Mouse (Mus musculus) embryonic facial prominence, embryonic 11.5 days (tissue): ENCODE measurements around the gene Cul4a. TPM values are rescaled to one million over a fixed set of nuclear protein-coding genes. Genes with fewer than 3 reads are reported as not detected.

ENCODE experiments used
- microRNA counts: library from miRNA; unstranded; fragments of <30 nt; microRNA quantifications from one replicate; lab custom pipeline; 2016
- microRNA-seq: library from miRNA; unstranded; fragments of <30 nt; microRNA quantifications from one replicate; pipeline ENCODE4, GENCODE M21; 2016; ENCODE audit warnings: borderline number of aligned reads
- polyA plus RNA-seq: library from polyadenylated mRNA; unstranded; fragments of >200 nt; fragmentation: Nextera tagmentation; extraction: Ambion mirVana; gene quantifications from 2 replicates; pipeline ENCODE4 v1.2.1, GENCODE M21; 2014

Cul4a gene
- polyA plus RNA-seq, 1 experiment from 2014 or later: 114 TPM

MicroRNAs within 50 kb of the gene (microRNA counts, 519-probe panel; counts per million panel counts)
- 1,611 counts per million, percentile 9 among the panel's probes with 10 or more counts for microRNA mmu-miR-1968 (lab: Ali Mortazavi, UCI)

Small RNA genes within 50 kb of the gene (microRNA-seq; reads per million reads assigned to microRNA genes)
- 15.1 reads per million, percentile 16 among the genes with 10 or more reads in this experiment for gene Mir1968
- not detected for gene Mir7065

Other genes starting within 250 kb of the Cul4a start
- gene Mcf2l, start 231.8 kb upstream of the Cul4a start, polyA plus RNA-seq: 14.8 and 17.6 TPM in 2 replicates
- not detected in 2 replicates for gene F7, start 79.6 kb upstream of the Cul4a start, polyA plus RNA-seq
- gene F10, start 68.3 kb upstream of the Cul4a start, polyA plus RNA-seq: 1.2 and 1.3 TPM in 2 replicates
- gene Proz, start 44.7 kb upstream of the Cul4a start, polyA plus RNA-seq: 0.08 and 0.29 TPM in 2 replicates
- gene Pcid2, start 162 bp upstream of the Cul4a start, polyA plus RNA-seq: 50.1 and 50.2 TPM in 2 replicates
- 264 and 265 TPM in 2 replicates for gene Lamp1, start 53.5 kb downstream of the Cul4a start, polyA plus RNA-seq
- gene Grtp1, start 95.0 kb downstream of the Cul4a start, polyA plus RNA-seq: 13.5 and 14.5 TPM in 2 replicates
- gene Adprhl1, start 148.5 kb downstream of the Cul4a start, polyA plus RNA-seq: 0.46 and 1.1 TPM in 2 replicates
- 29.3 and 31.7 TPM in 2 replicates for gene Dcun1d2, start 182.5 kb downstream of the Cul4a start, polyA plus RNA-seq
- gene Tmco3, start 182.6 kb downstream of the Cul4a start, polyA plus RNA-seq: 31.3 and 36.8 TPM in 2 replicates
- gene Tfdp1, start 233.1 kb downstream of the Cul4a start, polyA plus RNA-seq: 207 and 237 TPM in 2 replicates